Comparison of ENCODE assay signal across 20 mouse cellular contexts in the genomic region with DNA sequence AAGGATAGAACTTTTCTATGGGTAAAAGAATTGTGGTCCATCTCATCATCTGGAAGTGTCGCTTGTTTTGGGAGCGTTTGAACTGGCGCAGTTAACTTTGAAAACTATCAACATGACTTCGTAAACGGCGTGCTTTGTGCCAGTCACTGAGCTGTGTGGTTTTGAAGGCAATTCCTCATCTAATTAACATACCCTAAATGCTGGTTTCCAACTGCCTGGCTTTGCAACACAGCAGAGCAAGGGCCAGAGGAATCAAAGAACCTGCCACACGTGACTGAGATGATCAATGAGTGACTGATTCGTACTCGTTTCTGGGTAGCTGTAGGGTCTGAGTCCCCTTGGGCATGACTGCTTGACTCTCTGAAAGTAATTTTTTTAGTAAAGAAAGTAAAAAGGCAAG.
DNase-seq lines count a peak whose midpoint lies in the region; ATAC-seq and TF ChIP-seq lines count a peak whose summit lies in the region.
"Had no signal": no experiment of that assay in that cellular context is flagged by ENCODE, and none has a peak within 500 bp of the region (broad histone marks: within the 10 kb centered on the region; RNA-seq: fewer than 3 reads in every experiment).

No protein-coding gene starts in this region.

- POLR2A ChIA-PET in Patski (lab: Charles Lee) = no interaction called here

- DNase-seq in kidney, postnatal 25 days = no peak
- DNase-seq in Patski (ENCODE audit: low read depth, low spot score) = no peak
- no peak for DNase-seq in cerebellum, adult 8-10 months
- DNase-seq: gastrocnemius, postnatal 10 days; heart, adult 2 months; heart, postnatal 4 days; layer of hippocampus, postnatal 36 days; spleen, adult 18-20 months; thymus, postnatal 25 days had no signal

- H3K27me3 ChIP-seq in kidney, embryonic 15.5 days = no peaks in the 10 kb centered on the region
- H3K27me3 ChIP-seq in ES-Bruce4 (ENCODE audit: control insufficient read depth, insufficient read depth, low read length, poor library complexity, severe bottlenecking) (no peaks in the 10 kb centered on the region), Patski (no peaks in the 10 kb centered on the region)
- no peaks in the 10 kb centered on the region for H3K27me3 ChIP-seq in heart, embryonic 11.5 days (ENCODE audit: control insufficient read depth, insufficient read depth, low read length)
- H3K27me3 ChIP-seq: heart, embryonic 15.5 days; liver, embryonic 15.5 days; neural tube, embryonic 13.5 days had no signal

- ATAC-seq in kidney, embryonic 15.5 days (replicated peaks; ENCODE audit: low FRiP score) = no peak; the same call in 1 of the 2 replicates
- ATAC-seq in Patski = peak; percentile 21
- ATAC-seq in megakaryocyte, adult 5-6 weeks (ENCODE audit: poor library complexity, severe bottlenecking) = peak; percentile 34; the same call in 1 of the 2 replicates
- no peak for ATAC-seq in heart, embryonic 11.5 days (replicated peaks; ENCODE audit: insufficient number of reproducible peaks, low FRiP score, low TSS enrichment)
- ATAC-seq: CD4-positive, CD25-positive, alpha-beta regulatory T cell, adult 4 months; midbrain, embryonic 16.5 days had no signal

- TF ChIP-seq CTCF in ES-Bruce4 (IDR thresholded peaks at IDR 0.05; ENCODE audit: low read depth, low read length) (no peak), Patski (IDR thresholded peaks at IDR 0.05) (no peak)

- H3K9me3 ChIP-seq in kidney, embryonic 15.5 days (replicated peaks) = no peaks in the 10 kb centered on the region
- H3K9me3 ChIP-seq in ES-Bruce4 (replicated peaks; ENCODE audit: control insufficient read depth, insufficient read depth, low read length, poor library complexity, severe bottlenecking) = no peaks in the 10 kb centered on the region
- H3K9me3 ChIP-seq in heart, embryonic 11.5 days (replicated peaks; ENCODE audit: control insufficient read depth, low read length) = no peaks in the 10 kb centered on the region
- H3K9me3 ChIP-seq: forebrain, embryonic 10.5 days; heart, embryonic 15.5 days; liver, embryonic 15.5 days; neural tube, embryonic 13.5 days had no signal

- in situ Hi-C loops in Patski (cut with MboI; ENCODE audit: low pct_unique_long_range_greater_than_20kb) = no loop called here

- H3K27ac ChIP-seq in kidney, embryonic 15.5 days = 0 out of 2 replicates have a peak overlapping the region, but pooled peaks have one; percentile 9
- 0 out of 2 replicates have a peak overlapping the region, but pooled peaks have one; percentile 42 for H3K27ac ChIP-seq in ES-Bruce4 (ENCODE audit: insufficient read depth, low read length)
- no peak overlapping the region for H3K27ac ChIP-seq in heart, embryonic 11.5 days (ENCODE audit: low read depth, low read length)
- H3K27ac ChIP-seq: forebrain, embryonic 10.5 days; heart, adult 2 months; heart, embryonic 15.5 days; liver, embryonic 15.5 days; macrophage; neural tube, embryonic 13.5 days had no signal

- H3K4me2 ChIP-seq in kidney, embryonic 15.5 days = no peak overlapping the region
- no peak overlapping the region for H3K4me2 ChIP-seq in heart, embryonic 11.5 days
- H3K4me2 ChIP-seq: heart, embryonic 15.5 days; liver, embryonic 15.5 days; neural tube, embryonic 13.5 days had no signal

- peaks cover 24% of the 10 kb centered on the region for H3K4me1 ChIP-seq in kidney, embryonic 15.5 days
- H3K4me1 ChIP-seq in ES-Bruce4 (ENCODE audit: control insufficient read depth, insufficient read depth, low read length) = peaks cover 2% of the 10 kb centered on the region
- peaks cover 4% of the 10 kb centered on the region; the same call in 1 of the 2 replicates for H3K4me1 ChIP-seq in heart, embryonic 11.5 days (ENCODE audit: control insufficient read depth, insufficient read depth, low read length)

- TF ChIP-seq EP300 in ES-Bruce4 (IDR thresholded peaks at IDR 0.05; ENCODE audit: insufficient read depth, low read depth, low read length) = no peak

- no peak overlapping the region for H3K4me3 ChIP-seq in kidney, embryonic 15.5 days (replicated peaks)
- H3K4me3 ChIP-seq in ES-Bruce4 (ENCODE audit: low read depth, low read length) = no peak overlapping the region
- no peak overlapping the region for H3K4me3 ChIP-seq in heart, embryonic 11.5 days (ENCODE audit: low read depth, low read length)
- H3K4me3 ChIP-seq: forebrain, embryonic 10.5 days; heart, adult 2 months; heart, embryonic 15.5 days; liver, embryonic 15.5 days; neural tube, embryonic 13.5 days had no signal

- no peaks in the 10 kb centered on the region for H3K36me3 ChIP-seq in kidney, embryonic 15.5 days
- H3K36me3 ChIP-seq in ES-Bruce4 (ENCODE audit: control insufficient read depth, insufficient read depth, low read length, poor library complexity, severe bottlenecking) = no peaks in the 10 kb centered on the region
- no peaks in the 10 kb centered on the region for H3K36me3 ChIP-seq in heart, embryonic 11.5 days (ENCODE audit: control insufficient read depth, insufficient read depth, low read length)
- H3K36me3 ChIP-seq: forebrain, embryonic 10.5 days; heart, embryonic 15.5 days; liver, embryonic 15.5 days; neural tube, embryonic 13.5 days had no signal

- CTCF ChIA-PET in Patski (lab: Charles Lee) = interaction anchor here (0.8 to 1.9 kb wide), 3 partner anchors 10 to 17 kb away, joined by 3 to 4 read pairs (median 3); no protein-coding TSS in a partner anchor

- WGBS in kidney, embryonic 15.5 days = 52% methylated on average over 9 of the region's 9 CpGs
- 78% methylated on average over 9 of the region's 9 CpGs for WGBS in heart, embryonic 11.5 days (ENCODE audit: insufficient replicate concordance)

- TF ChIP-seq POLR2A in ES-Bruce4 (IDR thresholded peaks at IDR 0.05; ENCODE audit: insufficient read depth, low read length) = no peak

- H3K9ac ChIP-seq in kidney, embryonic 15.5 days = no peak overlapping the region
- no peak overlapping the region for H3K9ac ChIP-seq in ES-Bruce4 (ENCODE audit: low read depth, poor library complexity, severe bottlenecking)
- H3K9ac ChIP-seq in heart, embryonic 11.5 days (ENCODE audit: low read depth, low read length) = no peak overlapping the region
- H3K9ac ChIP-seq: heart, embryonic 15.5 days; liver, embryonic 15.5 days; neural tube, embryonic 13.5 days had no signal

Comparison
In these comparisons a context has a peak if more than half of its experiments do, and no peak if none do; other contexts are left out.
1. ATAC-seq: peak in Patski (single experiment) and megakaryocyte, adult 5-6 weeks (single experiment); none in kidney, embryonic 15.5 days (single experiment) and heart, embryonic 11.5 days (single experiment).